Mouse (Mus musculus): ENCODE measurements around the gene 1700024G13Rik.

1700024G13Rik gene

DNA sequence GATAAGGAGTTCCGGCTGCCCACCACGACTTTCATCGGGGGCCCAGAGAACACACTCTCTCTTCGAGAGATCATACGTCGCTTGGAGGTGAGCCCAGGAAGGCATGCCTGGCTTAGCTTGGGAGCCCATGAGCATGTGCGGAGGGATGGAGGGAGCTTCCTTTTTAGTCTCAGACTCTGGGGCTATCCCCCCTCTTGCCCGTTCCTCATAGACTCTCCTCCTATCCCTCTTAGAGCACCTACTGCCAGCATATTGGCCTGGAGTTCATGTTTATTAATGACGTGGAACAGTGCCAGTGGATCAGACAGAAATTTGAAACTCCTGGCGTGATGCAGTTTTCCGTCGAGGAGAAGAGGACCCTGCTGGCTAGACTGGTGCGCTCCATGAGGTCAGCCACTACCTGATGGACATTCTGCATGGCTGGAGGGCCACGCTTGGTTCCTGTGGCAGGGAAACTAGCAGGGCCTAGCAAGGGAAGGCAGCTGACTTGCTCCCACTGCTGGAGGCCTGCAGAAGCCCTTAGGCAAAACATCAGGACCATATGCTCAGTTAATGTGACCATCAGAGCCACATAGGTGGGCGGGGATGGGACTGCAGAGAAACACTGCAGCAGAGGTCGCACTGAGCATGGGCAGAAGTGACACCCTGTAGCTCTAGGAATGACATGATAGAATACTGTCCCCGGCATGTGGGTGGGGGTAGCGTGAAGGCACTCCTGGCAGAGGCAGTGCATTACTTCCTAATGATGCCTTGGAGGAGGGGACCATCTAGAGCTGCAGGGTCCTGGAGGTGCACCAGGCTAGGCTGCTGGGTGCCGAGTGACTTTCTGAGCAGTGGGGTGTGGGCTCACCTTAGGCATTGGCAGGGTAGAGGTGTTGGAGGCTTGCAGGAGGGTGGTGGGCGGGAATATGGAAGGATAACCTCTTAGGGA lies 55.4 kb downstream of the 1700024G13Rik start:
- DNase-seq (ENCODE audit: low spot score), result no peak

DNA sequence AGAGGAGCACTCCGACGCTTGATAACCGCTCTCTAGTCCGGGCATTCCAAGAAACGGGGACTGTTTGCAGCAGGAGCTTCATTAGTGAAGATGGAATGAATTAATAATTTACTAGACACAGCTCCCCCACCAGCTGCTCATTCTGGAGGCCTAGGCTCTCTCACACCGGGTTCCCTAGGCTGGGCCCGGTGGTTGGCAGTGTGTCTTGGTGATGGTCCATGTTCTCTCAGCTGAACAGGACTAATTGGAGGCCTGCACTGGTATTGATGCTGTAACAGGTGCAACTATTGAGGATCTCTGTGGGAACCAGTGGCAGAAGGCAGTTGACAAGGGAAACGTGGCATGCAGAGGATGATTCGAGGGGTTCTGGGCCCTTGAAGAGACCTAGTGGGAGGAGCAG lies 60.8 kb downstream of the 1700024G13Rik start:
- DNase-seq (ENCODE audit: low spot score), result no peak

Data from urinary bladder, postnatal 14 days (tissue).